In genomic region chr3:130818467-130819030, GRCm38 (mm10) we compare ENCODE assay signal across 8 mouse cellular contexts.
DNase-seq lines count a peak whose midpoint lies in the region; ATAC-seq lines count a peak whose summit lies in the region.

No protein-coding gene starts in this region.

- ATAC-seq in intestine, embryonic 14.5 days (replicated peaks; ENCODE audit: low FRiP score, low TSS enrichment, low read depth) = peak; percentile 50; the same call in 1 of the 2 replicates
- peak; percentile 97 for ATAC-seq in megakaryocyte-erythroid progenitor cell, adult 5-6 weeks (replicated peaks; ENCODE audit: low FRiP score, low TSS enrichment, poor library complexity, severe bottlenecking)

- 3% methylated on average over 18 of the region's 18 CpGs for WGBS in intestine, embryonic 14.5 days

- DNase-seq in adipocyte (ENCODE audit: low spot score) = peak; percentile 91
- peak; percentile 96 for DNase-seq in embryo, embryonic 10.5 days (ENCODE audit: low spot score)
- peak; percentile 62 for DNase-seq in gastrocnemius, postnatal 25 days
- peak; percentile 95 for DNase-seq in intestine, embryonic 14.5 days (ENCODE audit: low spot score)
- peak; percentile 87 to 93 for DNase-seq in left cerebral cortex, postnatal 10 days (ENCODE audit: extremely low spot score in 1 of 2, low spot score in 2 of 2)
- peak; percentile 96 for DNase-seq in right cerebral cortex, postnatal 14 days
- peak; percentile 92 for DNase-seq in urinary bladder, postnatal 25 days (ENCODE audit: low spot score)

- H3K36me3 ChIP-seq in intestine, embryonic 14.5 days (ENCODE audit: control insufficient read depth, insufficient read depth, low read length) = no peaks in the 10 kb centered on the region

- peak overlapping the region; percentile 38 for H3K4me3 ChIP-seq in intestine, embryonic 14.5 days (ENCODE audit: low read depth, low read length)

- peak overlapping the region; percentile 73 for H3K4me2 ChIP-seq in intestine, embryonic 14.5 days (ENCODE audit: low read length)

- H3K9ac ChIP-seq in intestine, embryonic 14.5 days (ENCODE audit: low read length) = 0 out of 2 replicates have a peak overlapping the region, but pooled peaks have one; percentile 38

- H3K27ac ChIP-seq in intestine, embryonic 14.5 days (ENCODE audit: low read depth) = no peak overlapping the region

- no peaks in the 10 kb centered on the region for H3K27me3 ChIP-seq in intestine, embryonic 14.5 days (replicated peaks; ENCODE audit: control insufficient read depth, insufficient read depth, low read length)

- no peaks in the 10 kb centered on the region for H3K9me3 ChIP-seq in intestine, embryonic 14.5 days (ENCODE audit: control insufficient read depth, low read length)

- intact Hi-C loops in left cerebral cortex, postnatal 10 days (cut with DNase I) = loop anchor here (5.0 to 10.0 kb wide), 2 partner anchors 296 to 419 kb away; partner anchors contain the start of gene Lef1

- H3K4me1 ChIP-seq in intestine, embryonic 14.5 days (replicated peaks; ENCODE audit: control insufficient read depth, insufficient read depth, low read length) = no peaks in the 10 kb centered on the region
